Mouse (Mus musculus) heart, postnatal 0 days (tissue): ENCODE data around the gene Robo1. TPM values are rescaled to one million over a fixed set of nuclear protein-coding genes. Genes with fewer than 3 reads are reported as not detected.
A peak's percentile ranks its signal among the peaks of the same experiment; 100 is the strongest.

Experiments
- ATAC-seq: fragments of 200-750 bp; cut with Nextera tagmentation; 2 replicates; pipeline ENCODE4 v1.8.0; 2017; ENCODE audit warnings: low read depth, moderate number of reproducible peaks, moderate library complexity; ENCODE audit not compliant: insufficient read depth
- DNase-seq: peaks from one replicate; pipeline ENCODE4 v3.0.0-alpha.2; 2016; ENCODE audit warnings: low spot score
- H3K27ac ChIP-seq: fragments of 300-500 bp; sonication (generic); 2 replicates; pipeline ENCODE4 v1.5.1; 2014; ENCODE audit warnings: low read depth, mild to moderate bottlenecking
- H3K27me3 ChIP-seq: fragments of 300-500 bp; sonication (generic); 2 replicates; pipeline ENCODE4 v1.6.1; 2014; ENCODE audit warnings: low read length, mixed read lengths; ENCODE audit not compliant: control insufficient read depth, insufficient read depth
- H3K36me3 ChIP-seq: fragments of 300-500 bp; sonication (generic); replicated peaks from 2 replicates; pipeline ENCODE4 v1.6.1; 2014; ENCODE audit warnings: low read length, mixed read lengths; ENCODE audit not compliant: control insufficient read depth, insufficient read depth
- H3K4me1 ChIP-seq: fragments of 300-500 bp; sonication (generic); 2 replicates; pipeline ENCODE4 v1.6.1; 2014; ENCODE audit warnings: antibody characterized with exemption; ENCODE audit not compliant: control insufficient read depth, insufficient read depth
- H3K4me2 ChIP-seq: fragments of 300-500 bp; sonication (generic); 2 replicates; pipeline ENCODE4 v1.6.1; 2014; ENCODE audit warnings: low read depth, mild to moderate bottlenecking, low read length, moderate library complexity
- H3K4me3 ChIP-seq: fragments of 300-500 bp; sonication (generic); 2 replicates; pipeline ENCODE4 v1.5.1; 2014; ENCODE audit warnings: low read depth, low read length
- H3K9ac ChIP-seq: fragments of 300-500 bp; sonication (generic); replicated peaks from 2 replicates; pipeline ENCODE4 v1.6.1; 2014; ENCODE audit warnings: low read depth, low read length, mixed read lengths
- H3K9me3 ChIP-seq: fragments of 300-500 bp; sonication (generic); replicated peaks from 2 replicates; pipeline ENCODE4 v1.6.1; 2016; ENCODE audit warnings: low read length; ENCODE audit not compliant: control insufficient read depth
- CTCF ChIP-seq: IDR thresholded peaks from 2 replicates; pipeline ENCODE4 v1.5.1; 2016; ENCODE audit warnings: antibody characterized with exemption, control low read depth, low read depth
- EP300 ChIP-seq: IDR thresholded peaks from 2 replicates; pipeline ENCODE4 v1.6.1; 2016; ENCODE audit warnings: antibody characterized with exemption, low read depth
- WGBS: fragments of 180-500 bp; shearing (Covaris S2); extraction: QIAGEN DNeasy Blood & Tissue Kit; methylation state at CpG from one replicate; pipeline ENCODE4 v1.1.7; 2014; 5-methylcytosine and 5-hydroxymethylcytosine counted together
- polyA plus RNA-seq: library from polyadenylated mRNA; unstranded; fragments of >200 nt; fragmentation: Nextera tagmentation; extraction: Ambion mirVana; gene quantifications from 2 replicates; pipeline ENCODE4 v1.2.1, GENCODE M21; 2015
- total RNA-seq: library from RNA; depleted of rRNA; stranded (reverse); fragments of >200 nt; gene quantifications from 2 replicates; pipeline ENCODE4 v1.2.3, GENCODE M21; 2014; ENCODE audit warnings: low replicate concordance

Robo1 gene
- total and polyA plus RNA-seq, 2 experiments from 2014 or later: 2.8 to 4.0 TPM

DNA sequence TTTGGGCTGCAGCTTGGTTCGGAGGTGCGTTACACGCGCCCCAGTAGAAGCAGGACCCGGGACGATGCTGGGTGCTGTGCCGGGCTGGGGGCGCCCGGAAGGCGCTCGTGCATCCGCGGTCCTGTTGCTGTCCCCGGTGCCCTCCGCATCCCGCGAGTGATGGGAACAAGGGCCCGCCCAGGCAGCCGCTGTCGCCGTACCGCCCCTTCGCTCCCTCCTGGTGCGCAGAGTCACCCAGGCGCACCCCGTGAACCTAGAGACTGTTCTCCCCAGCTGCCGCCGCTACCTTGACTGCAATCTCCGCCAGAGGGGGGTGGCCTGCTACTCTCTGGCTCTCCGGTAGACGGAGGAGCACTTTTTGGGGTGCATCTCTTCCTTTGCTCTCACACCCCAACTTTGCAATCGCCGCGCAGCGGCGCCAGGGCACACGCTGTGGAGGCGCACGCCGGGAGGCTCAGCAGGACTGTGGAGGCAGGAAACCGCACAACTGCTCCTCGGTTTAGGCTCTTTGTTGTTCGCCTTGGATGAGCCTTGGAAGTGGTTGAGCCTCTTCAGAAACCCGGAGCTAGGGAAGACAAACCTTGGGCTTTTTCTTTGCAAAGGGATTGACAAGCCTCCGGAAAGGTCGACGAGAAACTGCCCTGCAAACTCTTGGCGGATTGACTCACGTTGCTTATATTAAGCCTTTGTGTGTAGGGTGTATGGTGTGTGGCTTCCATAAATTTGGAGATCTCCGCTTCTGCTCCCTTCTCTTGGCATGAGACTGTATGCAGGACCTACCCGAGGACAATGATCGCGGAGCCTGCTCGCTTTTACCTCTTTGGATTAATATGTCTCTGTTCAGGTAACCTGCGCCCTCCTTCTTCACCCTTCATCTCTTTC, 355.5 kb downstream of the Robo1 start:
- peak overlapping the region; percentile 96 for H3K4me2 ChIP-seq
- H3K9me3 ChIP-seq: no peaks in the 10 kb centered on the region
- peak overlapping the region; percentile 82 for H3K27ac ChIP-seq
- peak overlapping the region; percentile 67 for H3K4me3 ChIP-seq
- under 1% methylated on average over 55 of the region's 55 CpGs for WGBS
- 0 out of 2 replicates have a peak, but pooled peaks cover 4% of the 10 kb centered on the region for H3K4me1 ChIP-seq
- peak; percentile 79 for ATAC-seq
- peak; percentile 24 for DNase-seq
- H3K27me3 ChIP-seq: no peaks in the 10 kb centered on the region
- H3K36me3 ChIP-seq: no peaks in the 10 kb centered on the region
- TF ChIP-seq CTCF (peak; percentile 4; the same call in 1 of the 2 replicates), EP300 (no peak)
- H3K9ac ChIP-seq: peak overlapping the region; percentile 52

DNA sequence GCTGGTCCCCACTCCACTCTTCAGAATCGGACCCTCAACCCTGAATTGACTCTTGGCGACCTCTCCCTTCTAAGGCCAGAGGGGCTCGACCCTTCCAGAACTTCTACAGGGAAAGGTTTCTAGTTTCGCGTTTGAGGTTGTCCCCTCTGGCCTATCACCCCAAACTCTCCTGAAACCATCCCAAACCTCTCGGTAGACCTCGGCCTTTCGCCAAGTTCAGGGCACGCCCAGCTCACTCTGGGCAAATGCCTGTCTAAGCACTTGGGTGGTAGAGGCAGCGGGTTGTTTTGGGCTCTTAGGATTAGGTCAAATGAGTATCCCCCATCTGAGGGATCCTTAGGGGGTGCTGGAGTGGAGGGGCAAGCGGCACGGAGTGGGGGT, 356.1 kb downstream of the Robo1 start:
- Histone ChIP-seq H3K9me3 (no peaks in the 10 kb centered on the region), H3K4me2 (peak overlapping the region; percentile 96), H3K27me3 (no peaks in the 10 kb centered on the region), H3K9ac (peak overlapping the region; percentile 52), H3K36me3 (no peaks in the 10 kb centered on the region), H3K27ac (peak overlapping the region; percentile 82), H3K4me1 (0 out of 2 replicates have a peak, but pooled peaks cover 4% of the 10 kb centered on the region), H3K4me3 (peak overlapping the region; percentile 67)
- ATAC-seq (no peak), DNase-seq (peak; percentile 19)
- under 1% methylated on average over 12 of the region's 12 CpGs for WGBS
- TF ChIP-seq CTCF (no peak), EP300 (no peak)

DNA sequence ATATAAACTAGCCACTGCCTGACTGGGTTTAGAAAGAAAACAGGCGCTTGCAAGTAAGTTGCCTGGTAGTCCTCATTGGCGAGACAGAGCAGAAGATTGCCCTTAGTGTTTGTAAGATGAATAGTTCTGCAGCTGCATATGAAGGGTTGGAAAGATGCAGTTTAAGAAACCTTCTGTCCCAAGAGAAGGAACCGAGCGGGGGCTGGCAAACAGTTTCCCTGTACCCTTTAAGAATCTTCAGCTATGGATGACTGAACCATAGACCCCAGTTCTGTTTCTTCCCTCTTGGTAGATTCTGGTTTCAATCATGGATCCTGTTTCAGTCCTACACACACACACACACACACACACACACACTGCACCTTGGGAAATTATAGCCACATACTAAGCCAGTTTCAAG, 356.7 kb downstream of the Robo1 start:
- no peaks in the 10 kb centered on the region for H3K9me3 ChIP-seq
- H3K9ac ChIP-seq: peak overlapping the region; percentile 52
- ATAC-seq (no peak), DNase-seq (peak; percentile 7)
- no peak overlapping the region for H3K27ac ChIP-seq
- H3K4me1 ChIP-seq: 0 out of 2 replicates have a peak, but pooled peaks cover 4% of the 10 kb centered on the region
- no peak for TF ChIP-seq CTCF
- no peak for TF ChIP-seq EP300
- no peaks in the 10 kb centered on the region for H3K27me3 ChIP-seq
- WGBS: 42% methylated on average over 4 of the region's 4 CpGs
- H3K4me3 ChIP-seq: peak overlapping the region; percentile 67
- peak overlapping the region; percentile 96 for H3K4me2 ChIP-seq
- no peaks in the 10 kb centered on the region for H3K36me3 ChIP-seq

DNA sequence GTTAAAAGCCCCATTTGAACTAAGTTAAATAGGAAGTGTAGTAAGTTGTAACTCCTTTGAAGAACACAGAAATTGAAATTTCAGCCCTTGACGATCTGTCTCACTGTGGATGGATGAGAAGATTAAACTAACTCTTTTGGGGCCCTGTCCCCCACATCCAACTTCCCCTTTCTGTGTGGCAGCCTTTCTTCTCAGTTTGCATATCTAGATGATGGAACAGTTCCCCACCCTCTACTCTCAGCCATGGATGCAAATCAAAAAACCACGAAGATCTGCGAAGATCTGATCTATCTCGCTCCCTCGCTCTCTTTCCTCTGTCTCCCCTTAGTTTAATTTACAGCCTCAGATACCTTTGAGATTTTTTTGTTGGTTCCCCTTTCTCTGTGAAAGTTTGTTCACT, 357.3 kb downstream of the Robo1 start:
- Histone ChIP-seq H3K27ac (no peak overlapping the region), H3K4me1 (0 out of 2 replicates have a peak, but pooled peaks cover 4% of the 10 kb centered on the region), H3K4me3 (no peak overlapping the region), H3K4me2 (peak overlapping the region; percentile 96; the same call in 1 of the 2 replicates), H3K9ac (no peak overlapping the region), H3K9me3 (no peaks in the 10 kb centered on the region), H3K36me3 (no peaks in the 10 kb centered on the region), H3K27me3 (no peaks in the 10 kb centered on the region)
- no peak for DNase-seq
- WGBS: 70% methylated on average over 5 of the region's 5 CpGs
- no peak for ATAC-seq
- TF ChIP-seq CTCF (no peak), EP300 (no peak)

DNA sequence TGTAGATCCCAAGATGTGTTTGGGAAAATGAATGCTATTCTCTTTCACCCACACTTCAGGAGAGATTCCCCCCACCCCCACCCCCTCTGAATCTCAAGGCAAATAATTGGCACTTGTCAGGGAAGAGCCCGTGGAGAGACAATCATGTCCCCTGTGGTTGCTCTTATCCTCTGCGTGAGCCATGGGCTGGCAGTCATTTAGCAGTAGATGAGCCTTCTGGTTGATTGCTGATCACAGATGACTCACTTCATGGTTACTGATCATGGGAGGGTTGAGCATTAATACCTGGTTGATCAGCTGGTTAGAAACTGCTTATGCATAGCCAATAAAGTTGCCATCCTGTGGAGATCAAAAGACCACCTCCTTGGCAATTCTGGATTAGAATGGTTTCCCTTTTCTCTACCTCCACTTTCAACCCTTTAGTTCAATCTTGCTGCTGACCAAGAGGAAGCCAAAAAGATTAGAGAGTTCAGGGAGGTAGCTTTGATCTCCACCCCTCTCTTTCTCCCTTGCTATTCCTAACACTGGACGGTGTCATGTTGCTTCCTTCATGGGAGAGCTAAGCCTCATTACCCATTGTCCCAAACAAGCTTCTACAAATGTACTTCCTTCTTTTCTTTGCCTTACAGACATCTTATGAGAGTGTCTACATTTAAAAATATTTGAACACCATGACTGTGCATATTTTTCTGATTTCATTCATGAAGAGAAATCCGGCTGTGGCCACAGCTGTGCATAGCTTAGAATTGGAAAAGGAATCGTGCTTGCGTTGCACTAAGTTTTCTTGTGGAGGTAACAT, 362.3 kb downstream of the Robo1 start:
- no peak for DNase-seq
- Histone ChIP-seq H3K9ac (no peak overlapping the region), H3K4me1 (no peaks in the 10 kb centered on the region), H3K4me2 (no peak overlapping the region), H3K9me3 (no peaks in the 10 kb centered on the region), H3K27ac (no peak overlapping the region), H3K4me3 (no peak overlapping the region), H3K36me3 (no peaks in the 10 kb centered on the region), H3K27me3 (no peaks in the 10 kb centered on the region)
- no peak for ATAC-seq
- WGBS: 56% methylated on average over 6 of the region's 6 CpGs
- TF ChIP-seq EP300: no peak
- TF ChIP-seq CTCF: no peak
